15 mouse cellular contexts compared by ENCODE assay signal in genomic region chr11:94445300-94445699, GRCm38 (mm10). TPM values are rescaled to one million over a fixed set of nuclear protein-coding genes. Genes with fewer than 3 reads are reported as not detected.
DNase-seq lines count a peak whose midpoint lies in the region; ATAC-seq and TF ChIP-seq lines count a peak whose summit lies in the region.
"Had no signal": no experiment of that assay in that cellular context is flagged by ENCODE, and none has a peak within 500 bp of the region (broad histone marks: within the 10 kb centered on the region; RNA-seq: fewer than 3 reads in every experiment).

No protein-coding gene starts in this region.

- H3K4me2 ChIP-seq in hindbrain, embryonic 12.5 days (replicated peaks) = no peak overlapping the region
- no peak overlapping the region for H3K4me2 ChIP-seq in hindbrain, embryonic 16.5 days (ENCODE audit: low read length)
- H3K4me2 ChIP-seq in intestine, postnatal 0 days (replicated peaks; ENCODE audit: low read depth) = no peak overlapping the region
- no peak overlapping the region for H3K4me2 ChIP-seq in kidney, postnatal 0 days (ENCODE audit: low read length)
- H3K4me2 ChIP-seq: embryonic facial prominence, embryonic 12.5 days had no signal

- H3K4me1 ChIP-seq in hindbrain, embryonic 12.5 days = peaks cover 80% of the 10 kb centered on the region
- peaks cover 51% of the 10 kb centered on the region for H3K4me1 ChIP-seq in hindbrain, embryonic 16.5 days (ENCODE audit: control insufficient read depth, insufficient read depth, low read depth, low read length)
- no peaks in the 10 kb centered on the region for H3K4me1 ChIP-seq in intestine, postnatal 0 days (replicated peaks; ENCODE audit: control insufficient read depth, insufficient read depth, low read length)
- peaks cover 28% of the 10 kb centered on the region; the same call in 1 of the 2 replicates for H3K4me1 ChIP-seq in kidney, postnatal 0 days (replicated peaks; ENCODE audit: insufficient read depth, low read length)

- H3K9ac ChIP-seq in hindbrain, embryonic 12.5 days = no peak overlapping the region
- no peak overlapping the region for H3K9ac ChIP-seq in hindbrain, embryonic 16.5 days (ENCODE audit: low read depth, low read length)
- no peak overlapping the region for H3K9ac ChIP-seq in intestine, postnatal 0 days (ENCODE audit: low read depth, low read length)
- no peak overlapping the region for H3K9ac ChIP-seq in kidney, postnatal 0 days (ENCODE audit: low read depth, low read length)
- H3K9ac ChIP-seq: embryonic facial prominence, embryonic 12.5 days; liver, postnatal 0 days had no signal

- peak overlapping the region; percentile 70 for H3K27ac ChIP-seq in hindbrain, embryonic 12.5 days
- no peak overlapping the region for H3K27ac ChIP-seq in hindbrain, embryonic 16.5 days (ENCODE audit: low read depth, low read length)
- no peak overlapping the region for H3K27ac ChIP-seq in intestine, postnatal 0 days (ENCODE audit: low read depth, low read length)
- peak overlapping the region; percentile 48; the same call in 1 of the 2 replicates for H3K27ac ChIP-seq in kidney, postnatal 0 days
- H3K27ac ChIP-seq: heart, embryonic 10.5 days; layer of hippocampus, adult 2 months had no signal

- H3K4me3 ChIP-seq in hindbrain, embryonic 12.5 days = no peak overlapping the region
- H3K4me3 ChIP-seq in hindbrain, embryonic 16.5 days (ENCODE audit: low read length) = no peak overlapping the region
- no peak overlapping the region for H3K4me3 ChIP-seq in intestine, postnatal 0 days (ENCODE audit: low read depth, low read length)
- H3K4me3 ChIP-seq in kidney, postnatal 0 days (replicated peaks; ENCODE audit: low read depth, low read length) = no peak overlapping the region
- H3K4me3 ChIP-seq: embryonic facial prominence, embryonic 12.5 days; heart, embryonic 10.5 days; layer of hippocampus, adult 2 months had no signal

- ATAC-seq in hindbrain, embryonic 12.5 days (ENCODE audit: low FRiP score) = no peak
- ATAC-seq in hindbrain, embryonic 16.5 days = no peak
- ATAC-seq in intestine, postnatal 0 days = 0 out of 2 replicates have a peak, but pooled peaks have one; percentile 8
- peak; percentile 71 for ATAC-seq in kidney, postnatal 0 days (replicated peaks; ENCODE audit: low FRiP score, low read depth)
- ATAC-seq: liver, postnatal 0 days had no signal

- WGBS in hindbrain, embryonic 12.5 days = 49% methylated on average over 4 of the region's 4 CpGs
- 37% methylated on average over 4 of the region's 4 CpGs for WGBS in hindbrain, embryonic 16.5 days
- WGBS in intestine, postnatal 0 days = 14% methylated on average over 4 of the region's 4 CpGs
- 21% methylated on average over 4 of the region's 4 CpGs for WGBS in kidney, postnatal 0 days

- TF ChIP-seq CTCF in intestine, postnatal 0 days (IDR thresholded peaks at IDR 0.05; ENCODE audit: low read depth) = no peak
- no peak for TF ChIP-seq CTCF in kidney, postnatal 0 days (IDR thresholded peaks at IDR 0.05; ENCODE audit: low read depth)

- peaks cover 9% of the 10 kb centered on the region; the same call in 1 of the 2 replicates for H3K36me3 ChIP-seq in hindbrain, embryonic 12.5 days
- H3K36me3 ChIP-seq in hindbrain, embryonic 16.5 days (ENCODE audit: control insufficient read depth, insufficient read depth, low read length) = peaks cover 7% of the 10 kb centered on the region
- H3K36me3 ChIP-seq in intestine, postnatal 0 days (ENCODE audit: control insufficient read depth, insufficient read depth) = no peaks in the 10 kb centered on the region
- H3K36me3 ChIP-seq in kidney, postnatal 0 days (ENCODE audit: insufficient read depth, low read length) = no peaks in the 10 kb centered on the region
- H3K36me3 ChIP-seq: heart, embryonic 10.5 days had no signal

- peak; percentile 5 for DNase-seq in NIH3T3 (ENCODE audit: low read depth)
- no peak for DNase-seq in kidney, postnatal 0 days (ENCODE audit: low spot score)
- DNase-seq in layer of hippocampus, postnatal 10 days (ENCODE audit: low spot score in 2 of 2) = no peak
- no peak for DNase-seq in yolk sac, embryonic 10.5 days (ENCODE audit: low spot score)
- DNase-seq: gastrocnemius, postnatal 36 days; liver, postnatal 0 days; thymus, adult 2 months had no signal

- H3K27me3 ChIP-seq in hindbrain, embryonic 12.5 days = no peaks in the 10 kb centered on the region
- no peaks in the 10 kb centered on the region for H3K27me3 ChIP-seq in hindbrain, embryonic 16.5 days (replicated peaks; ENCODE audit: control insufficient read depth, insufficient read depth, low read length)
- 0 out of 2 replicates have a peak, but pooled peaks cover under 1% of the 10 kb centered on the region for H3K27me3 ChIP-seq in intestine, postnatal 0 days (replicated peaks; ENCODE audit: control insufficient read depth, insufficient read depth, low read length)
- H3K27me3 ChIP-seq in kidney, postnatal 0 days (ENCODE audit: insufficient read depth, low read length) = no peaks in the 10 kb centered on the region
- H3K27me3 ChIP-seq: embryonic facial prominence, embryonic 12.5 days had no signal

- H3K9me3 ChIP-seq in hindbrain, embryonic 12.5 days (replicated peaks) = no peaks in the 10 kb centered on the region
- H3K9me3 ChIP-seq in hindbrain, embryonic 16.5 days (ENCODE audit: control insufficient read depth, low read length) = no peaks in the 10 kb centered on the region
- H3K9me3 ChIP-seq in intestine, postnatal 0 days (ENCODE audit: control insufficient read depth) = no peaks in the 10 kb centered on the region
- H3K9me3 ChIP-seq in kidney, postnatal 0 days (replicated peaks; ENCODE audit: low read length) = no peaks in the 10 kb centered on the region
- H3K9me3 ChIP-seq: embryonic facial prominence, embryonic 12.5 days; heart, embryonic 10.5 days had no signal

RNA-seq across cellular contexts. Expression of gene Cacna1g, which starts 28.7 kb away (rescaled TPM):
- 19.1 and 21.4 TPM in 2 replicates for polyA plus RNA-seq in hindbrain, embryonic 12.5 days (2016; fragmentation: Nextera tagmentation; extraction: Ambion mirVana)
- polyA plus RNA-seq in hindbrain, embryonic 16.5 days (2015; fragmentation: Nextera tagmentation; extraction: Ambion mirVana) = 15.1 and 20.5 TPM in 2 replicates
- 1.2 and 1.4 TPM in 2 replicates for polyA plus RNA-seq in intestine, postnatal 0 days (2015; fragmentation: Nextera tagmentation; extraction: Ambion mirVana)
- polyA plus RNA-seq in kidney, postnatal 0 days (2015; fragmentation: Nextera tagmentation; extraction: Ambion mirVana) = 4.4 and 5.2 TPM in 2 replicates
- 100 to 1,000 TPM; 111 to 128 TPM for total RNA-seq in layer of hippocampus, postnatal 10 days (2021)

RNA-seq across cellular contexts. Expression of gene Spata20, which starts 40.7 kb away (rescaled TPM):
- polyA plus RNA-seq in hindbrain, embryonic 12.5 days (2016; fragmentation: Nextera tagmentation; extraction: Ambion mirVana) = 0.08 TPM in 1 of 2 replicates, not detected in the other
- polyA plus RNA-seq in hindbrain, embryonic 16.5 days (2015; fragmentation: Nextera tagmentation; extraction: Ambion mirVana) = 0.64 and 0.81 TPM in 2 replicates
- polyA plus RNA-seq in intestine, postnatal 0 days (2015; fragmentation: Nextera tagmentation; extraction: Ambion mirVana) = not detected in 2 replicates
- 0.40 TPM in 1 of 2 replicates, not detected in the other for polyA plus RNA-seq in kidney, postnatal 0 days (2015; fragmentation: Nextera tagmentation; extraction: Ambion mirVana)
- 1 to 10 TPM; 1.0 to 2.1 TPM for total RNA-seq in layer of hippocampus, postnatal 10 days (2021)
- total RNA-seq: adrenal gland, adult 18-20 months; gastrocnemius, postnatal 36 days had no signal
- polyA plus RNA-seq: heart, embryonic 10.5 days; liver, postnatal 0 days; small intestine, adult 2 months had no signal

RNA-seq across cellular contexts. Expression of gene Abcc3, which starts 52.5 kb away (rescaled TPM):
- polyA plus RNA-seq in hindbrain, embryonic 12.5 days (2016; fragmentation: Nextera tagmentation; extraction: Ambion mirVana) = 0.81 and 1.2 TPM in 2 replicates
- polyA plus RNA-seq in hindbrain, embryonic 16.5 days (2015; fragmentation: Nextera tagmentation; extraction: Ambion mirVana) = 0.91 and 1.3 TPM in 2 replicates
- polyA plus RNA-seq in intestine, postnatal 0 days (2015; fragmentation: Nextera tagmentation; extraction: Ambion mirVana) = 3.2 and 3.9 TPM in 2 replicates
- 9.1 and 10.5 TPM in 2 replicates for polyA plus RNA-seq in kidney, postnatal 0 days (2015; fragmentation: Nextera tagmentation; extraction: Ambion mirVana)
- total RNA-seq in layer of hippocampus, postnatal 10 days (2021) = 1 to 10 TPM; 1.8 to 2.2 TPM

RNA-seq across cellular contexts. Expression of gene Epn3, which starts 54.5 kb away (rescaled TPM):
- 1.7 and 2.5 TPM in 2 replicates for polyA plus RNA-seq in hindbrain, embryonic 12.5 days (2016; fragmentation: Nextera tagmentation; extraction: Ambion mirVana)
- polyA plus RNA-seq in hindbrain, embryonic 16.5 days (2015; fragmentation: Nextera tagmentation; extraction: Ambion mirVana) = 2.8 and 3.0 TPM in 2 replicates
- 0.55 and 1.0 TPM in 2 replicates for polyA plus RNA-seq in intestine, postnatal 0 days (2015; fragmentation: Nextera tagmentation; extraction: Ambion mirVana)
- 34.7 and 37.5 TPM in 2 replicates for polyA plus RNA-seq in kidney, postnatal 0 days (2015; fragmentation: Nextera tagmentation; extraction: Ambion mirVana)
- total RNA-seq in layer of hippocampus, postnatal 10 days (2021) = 1 to 10 TPM; 3.1 to 3.3 TPM

Comparison
In these comparisons a context has a peak if more than half of its experiments do, and no peak if none do; other contexts are left out.
1. H3K27ac ChIP-seq: peak in hindbrain, embryonic 12.5 days (single experiment) and kidney, postnatal 0 days (single experiment); none in hindbrain, embryonic 16.5 days (single experiment) and intestine, postnatal 0 days (single experiment).
2. ATAC-seq: peak in intestine, postnatal 0 days (single experiment) and kidney, postnatal 0 days (single experiment); none in hindbrain, embryonic 12.5 days (single experiment) and hindbrain, embryonic 16.5 days (single experiment).